Mouse (Mus musculus) liver, embryonic 16.5 days (tissue): ENCODE measurements around the gene B230217C12Rik. TPM values are rescaled to one million over a fixed set of nuclear protein-coding genes. Genes with fewer than 3 reads are reported as not detected.

ENCODE experiments used
- ATAC-seq: fragments of 200-750 bp; cut with Nextera tagmentation; 2 replicates; pipeline ENCODE4 v1.8.0; 2017; ENCODE audit warnings: low read depth, mild to moderate bottlenecking, moderate number of reproducible peaks, moderate library complexity
- H3K27ac ChIP-seq: fragments of 300-500 bp; sonication (generic); 2 replicates; pipeline ENCODE4 v1.5.1; 2014; ENCODE audit warnings: mild to moderate bottlenecking, low read length
- H3K27me3 ChIP-seq: fragments of 300-500 bp; sonication (generic); 2 replicates; pipeline ENCODE4 v1.6.1; 2014; ENCODE audit warnings: low read depth, low read length, mixed read lengths; ENCODE audit not compliant: control insufficient read depth, insufficient read depth
- H3K36me3 ChIP-seq: fragments of 300-500 bp; sonication (generic); 2 replicates; pipeline ENCODE4 v1.6.1; 2014; ENCODE audit warnings: mild to moderate bottlenecking; ENCODE audit not compliant: control insufficient read depth, insufficient read depth
- H3K4me1 ChIP-seq: fragments of 300-500 bp; sonication (generic); 2 replicates; pipeline ENCODE4 v1.6.1; 2014; ENCODE audit warnings: low read depth, low read length, mixed read lengths; ENCODE audit not compliant: control insufficient read depth
- H3K4me2 ChIP-seq: fragments of 300-500 bp; sonication (generic); 2 replicates; pipeline ENCODE4 v1.6.1; 2014; ENCODE audit warnings: low read depth, low read length, mixed read lengths
- H3K4me3 ChIP-seq: fragments of 300-500 bp; sonication (generic); 2 replicates; pipeline ENCODE4 v1.5.1; 2014; ENCODE audit warnings: low read depth, mild to moderate bottlenecking, low read length
- H3K9ac ChIP-seq: fragments of 300-500 bp; sonication (generic); 2 replicates; pipeline ENCODE4 v1.6.1; 2014; ENCODE audit warnings: low read depth, low read length
- H3K9me3 ChIP-seq: fragments of 300-500 bp; sonication (generic); replicated peaks from 2 replicates; pipeline ENCODE4 v1.6.1; 2016; ENCODE audit warnings: low read length; ENCODE audit not compliant: control insufficient read depth
- WGBS: fragments of 180-500 bp; shearing (Covaris S2); extraction: QIAGEN DNeasy Blood & Tissue Kit; methylation state at CpG from one replicate; pipeline ENCODE4 v1.1.7; 2014; ENCODE audit not compliant: insufficient replicate concordance; 5-methylcytosine and 5-hydroxymethylcytosine counted together
- polyA plus RNA-seq: library from polyadenylated mRNA; unstranded; fragments of >200 nt; fragmentation: Nextera tagmentation; extraction: Ambion mirVana; gene quantifications from 2 replicates; pipeline ENCODE4 v1.2.1, GENCODE M21; 2015

Gene B230217C12Rik
- polyA plus RNA-seq, 1 experiment from 2014 or later = 0.19 TPM

DNA sequence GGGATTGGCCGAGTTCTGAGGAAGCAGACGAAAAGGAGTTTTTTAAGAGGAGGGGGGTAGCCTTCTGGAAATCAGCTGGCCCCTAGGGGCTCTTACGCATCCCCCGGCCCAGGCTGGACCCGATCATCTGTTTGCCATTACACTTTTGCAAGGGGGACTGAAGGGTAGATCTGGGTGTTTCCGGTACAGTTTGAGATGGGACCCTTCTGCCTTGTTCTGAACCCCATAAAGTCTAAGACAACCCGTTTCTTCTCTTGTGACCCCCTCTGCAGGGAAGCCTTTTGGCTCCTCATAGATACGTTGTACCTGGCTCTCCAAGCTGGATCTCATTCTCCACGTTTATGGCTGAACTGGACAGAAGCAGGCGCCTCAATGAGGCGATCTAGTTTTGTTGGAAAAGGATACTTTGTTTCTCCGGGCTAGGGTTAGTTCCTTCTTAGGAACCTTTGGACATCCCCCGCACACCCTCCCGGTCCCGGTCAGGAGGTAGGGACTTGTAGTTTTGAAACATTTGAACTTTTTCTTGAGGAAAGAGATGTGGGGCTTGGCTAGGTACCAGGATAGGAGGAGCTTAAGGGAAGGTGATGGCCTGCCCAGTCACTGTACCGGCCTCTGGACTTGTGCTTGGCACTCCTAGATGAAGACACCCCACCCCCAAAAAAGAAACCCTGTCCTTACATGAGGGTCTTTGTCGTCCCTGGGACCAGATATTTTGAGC, 39.7 kb upstream of the B230217C12Rik start:
- Histone ChIP-seq H3K4me2 (peak overlapping the region; percentile 89), H3K27me3 (peaks cover 2% of the 10 kb centered on the region; the same call in 1 of the 2 replicates), H3K9ac (peak overlapping the region; percentile 74), H3K27ac (peak overlapping the region; percentile 86), H3K9me3 (no peaks in the 10 kb centered on the region), H3K4me3 (peak overlapping the region; percentile 77), H3K4me1 (peaks cover 20% of the 10 kb centered on the region), H3K36me3 (no peaks in the 10 kb centered on the region)
- no peak for ATAC-seq
- WGBS = 9% methylated on average over 17 of the region's 17 CpGs

- Histone ChIP-seq H3K36me3 (no peaks in the 10 kb centered on the region), H3K4me3 (peak overlapping the region; percentile 77), H3K4me1 (peaks cover 25% of the 10 kb centered on the region), H3K4me2 (peak overlapping the region; percentile 89), H3K27ac (peak overlapping the region; percentile 31; the same call in 1 of the 2 replicates), H3K27me3 (peaks cover 2% of the 10 kb centered on the region; the same call in 1 of the 2 replicates), H3K9ac (no peak overlapping the region), H3K9me3 (no peaks in the 10 kb centered on the region)
- WGBS = 36% methylated on average over 8 of the region's 8 CpGs
- ATAC-seq = no peak
Observed at GRCm38 (mm10) chr11:97801409-97802193, 39.0 kb upstream of the B230217C12Rik start.

DNA sequence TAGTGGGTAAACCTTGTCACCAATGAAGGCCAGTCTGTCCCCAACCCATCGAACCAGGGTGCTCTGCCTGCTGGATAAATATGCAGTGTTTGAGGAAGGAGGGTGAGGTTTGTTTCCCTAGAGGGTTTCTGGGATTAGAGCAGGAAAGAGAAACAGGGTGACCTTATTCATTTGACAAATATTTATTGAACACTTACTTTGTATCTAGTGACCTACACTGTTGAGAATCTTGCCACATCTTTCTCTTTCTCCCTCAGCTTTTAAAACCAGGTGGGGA, 38.4 kb upstream of the B230217C12Rik start:
- no peak overlapping the region for H3K4me2 ChIP-seq
- peak overlapping the region; percentile 16; the same call in 1 of the 2 replicates for H3K27ac ChIP-seq
- ATAC-seq = no peak
- H3K36me3 ChIP-seq = no peaks in the 10 kb centered on the region
- H3K9me3 ChIP-seq = no peaks in the 10 kb centered on the region
- H3K27me3 ChIP-seq = peaks cover 2% of the 10 kb centered on the region; the same call in 1 of the 2 replicates
- H3K4me1 ChIP-seq = peaks cover 25% of the 10 kb centered on the region
- 20% methylated on average over 1 of the region's 1 CpGs for WGBS
- no peak overlapping the region for H3K9ac ChIP-seq
- H3K4me3 ChIP-seq = no peak overlapping the region

DNA sequence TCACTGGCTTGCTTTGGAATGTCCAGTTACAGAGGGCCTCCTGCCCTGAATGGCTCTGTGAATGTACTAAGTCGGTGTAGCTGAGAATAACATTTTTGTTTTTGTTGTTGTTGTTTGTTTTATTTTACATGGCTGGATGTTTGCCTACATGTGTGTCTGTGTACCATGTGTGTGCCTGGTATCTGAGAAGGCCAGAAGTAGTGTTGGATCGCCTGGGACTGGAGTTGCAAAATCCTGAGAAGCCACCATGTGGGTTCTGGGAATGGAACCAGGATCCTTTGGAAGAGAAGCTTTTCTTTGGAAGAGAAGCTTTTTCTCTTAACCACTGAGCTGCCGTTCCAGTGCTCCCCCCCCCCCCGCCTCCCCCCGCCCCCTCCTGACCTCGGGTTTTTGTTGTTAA, 38.1 kb upstream of the B230217C12Rik start:
- Histone ChIP-seq H3K4me2 (no peak overlapping the region), H3K27me3 (peaks cover 2% of the 10 kb centered on the region; the same call in 1 of the 2 replicates), H3K9ac (no peak overlapping the region), H3K4me1 (peaks cover 25% of the 10 kb centered on the region), H3K36me3 (no peaks in the 10 kb centered on the region), H3K4me3 (no peak overlapping the region), H3K27ac (no peak overlapping the region), H3K9me3 (no peaks in the 10 kb centered on the region)
- 50% methylated on average over 6 of the region's 6 CpGs for WGBS
- ATAC-seq = no peak

DNA sequence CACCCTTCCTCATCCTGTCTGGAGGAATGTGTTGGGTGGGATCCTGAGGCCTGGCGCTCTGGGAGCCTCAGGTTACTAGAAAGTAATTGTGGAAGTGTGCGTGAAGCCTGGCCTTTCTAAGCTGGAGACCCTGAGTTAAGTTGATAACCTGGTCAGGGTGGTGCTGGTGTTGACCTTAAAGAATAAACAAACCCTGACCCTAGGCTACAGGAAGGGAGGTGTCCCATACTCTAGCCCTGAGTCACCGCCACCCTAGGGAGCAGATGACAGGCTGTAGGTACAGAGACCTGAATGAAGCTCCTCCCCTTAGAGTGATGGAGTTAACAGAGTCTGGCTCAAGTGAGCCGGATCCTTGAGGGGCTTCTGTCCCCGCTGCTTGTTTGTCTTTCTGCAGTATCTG, 36.7 kb upstream of the B230217C12Rik start:
- no peak overlapping the region for H3K9ac ChIP-seq
- WGBS = 64% methylated on average over 5 of the region's 5 CpGs
- H3K36me3 ChIP-seq = no peaks in the 10 kb centered on the region
- no peak overlapping the region for H3K27ac ChIP-seq
- ATAC-seq = no peak
- H3K4me3 ChIP-seq = no peak overlapping the region
- no peaks in the 10 kb centered on the region for H3K9me3 ChIP-seq
- H3K4me1 ChIP-seq = peaks cover 35% of the 10 kb centered on the region
- no peak overlapping the region for H3K4me2 ChIP-seq
- peaks cover 2% of the 10 kb centered on the region; the same call in 1 of the 2 replicates for H3K27me3 ChIP-seq

DNA sequence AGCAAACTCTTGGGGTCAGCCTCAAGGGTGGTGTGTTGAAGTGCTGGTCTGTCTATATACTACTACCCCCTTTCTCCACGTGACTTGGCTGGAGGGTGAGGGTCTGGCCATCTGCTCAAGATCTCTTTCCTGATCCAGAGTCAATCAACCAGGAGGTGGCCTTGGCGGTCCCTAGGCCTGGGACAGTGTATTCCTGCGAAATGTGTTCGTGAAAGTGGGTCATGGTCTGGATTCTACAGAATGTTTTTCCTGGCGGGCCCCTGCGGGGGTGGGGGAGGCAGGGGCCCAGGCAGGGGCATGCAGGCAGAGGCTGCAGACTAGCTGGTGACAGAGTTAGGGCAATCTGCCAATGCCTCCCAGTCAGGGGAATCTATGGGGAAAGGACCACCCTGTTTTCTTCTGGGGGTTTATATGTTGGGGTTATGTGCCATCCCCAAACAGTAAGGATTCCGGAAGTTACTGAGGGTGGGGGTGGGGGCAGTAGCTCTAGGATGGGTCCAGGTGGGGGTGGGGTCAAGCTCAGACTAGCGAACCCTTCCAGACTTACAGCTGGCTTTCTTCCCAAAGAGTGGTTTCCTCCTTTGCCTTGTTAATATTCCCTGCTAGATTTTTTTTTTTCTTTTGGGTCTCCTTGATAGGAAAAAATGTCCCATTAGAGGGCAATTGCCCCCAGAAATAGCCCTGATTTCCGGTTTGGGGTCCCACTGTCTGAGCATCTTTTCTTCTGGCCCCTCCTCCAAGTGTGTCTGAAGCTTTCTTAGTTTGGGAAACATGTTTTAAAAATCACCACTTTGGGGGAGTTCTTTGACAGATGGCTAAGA, 35.5 kb upstream of the B230217C12Rik start:
- no peak overlapping the region; the same call in 1 of the 2 replicates for H3K4me2 ChIP-seq
- peaks cover 46% of the 10 kb centered on the region for H3K4me1 ChIP-seq
- peak overlapping the region; percentile 57 for H3K27ac ChIP-seq
- H3K9ac ChIP-seq = no peak overlapping the region
- H3K27me3 ChIP-seq = no peaks in the 10 kb centered on the region
- H3K36me3 ChIP-seq = no peaks in the 10 kb centered on the region
- H3K4me3 ChIP-seq = no peak overlapping the region
- H3K9me3 ChIP-seq = no peaks in the 10 kb centered on the region
- ATAC-seq = no peak
- WGBS = 33% methylated on average over 9 of the region's 9 CpGs

- 58% methylated on average over 15 of the region's 15 CpGs for WGBS
- H3K9me3 ChIP-seq = no peaks in the 10 kb centered on the region
- ATAC-seq = no peak
- H3K9ac ChIP-seq = no peak overlapping the region
- H3K4me3 ChIP-seq = no peak overlapping the region
- peaks cover 51% of the 10 kb centered on the region for H3K4me1 ChIP-seq
- 0 out of 2 replicates have a peak overlapping the region, but pooled peaks have one; percentile 0 for H3K27ac ChIP-seq
- H3K36me3 ChIP-seq = no peaks in the 10 kb centered on the region
- H3K27me3 ChIP-seq = no peaks in the 10 kb centered on the region
- no peak overlapping the region for H3K4me2 ChIP-seq
Observed at GRCm38 (mm10) chr11:97805662-97806612, 34.6 kb upstream of the B230217C12Rik start.

GRCm38 (mm10) chr11:97806613-97806964, 34.0 kb upstream of the B230217C12Rik start:
- no peak overlapping the region for H3K4me3 ChIP-seq
- no peaks in the 10 kb centered on the region for H3K9me3 ChIP-seq
- no peaks in the 10 kb centered on the region for H3K36me3 ChIP-seq
- H3K4me1 ChIP-seq = peaks cover 52% of the 10 kb centered on the region
- no peak overlapping the region for H3K4me2 ChIP-seq
- H3K9ac ChIP-seq = no peak overlapping the region
- ATAC-seq = no peak
- no peak overlapping the region for H3K27ac ChIP-seq
- WGBS = 74% methylated on average over 7 of the region's 7 CpGs
- no peaks in the 10 kb centered on the region for H3K27me3 ChIP-seq
